Mouse (Mus musculus) embryonic facial prominence, embryonic 14.5 days (tissue): Measurements from ENCODE around the gene Wnk4. TPM values are rescaled to one million over a fixed set of nuclear protein-coding genes. Genes with fewer than 3 reads are reported as not detected.

Source experiments
- ATAC-seq: fragments of 200-750 bp; cut with Nextera tagmentation; 2 replicates; pipeline ENCODE4 v1.8.0; 2017; ENCODE audit warnings: low read depth, moderate number of reproducible peaks, moderate TSS enrichment
- DNase-seq: peaks from one replicate; pipeline ENCODE4 v3.0.0-alpha.2; 2015; ENCODE audit warnings: low spot score
- H3K27ac ChIP-seq: fragments of 300-500 bp; sonication (generic); replicated peaks from 2 replicates; pipeline ENCODE4 v1.5.1; 2014; ENCODE audit warnings: low read depth, mild to moderate bottlenecking, low read length, moderate library complexity
- H3K27me3 ChIP-seq: fragments of 300-500 bp; sonication (generic); replicated peaks from 2 replicates; pipeline ENCODE4 v1.6.1; 2014; ENCODE audit warnings: low read length; ENCODE audit not compliant: control insufficient read depth, insufficient read depth
- H3K36me3 ChIP-seq: fragments of 300-500 bp; sonication (generic); 2 replicates; pipeline ENCODE4 v1.6.1; 2014; ENCODE audit warnings: low read length, mixed read lengths; ENCODE audit not compliant: control insufficient read depth, insufficient read depth
- H3K4me1 ChIP-seq: fragments of 300-500 bp; sonication (generic); 2 replicates; pipeline ENCODE4 v1.6.1; 2014; ENCODE audit warnings: antibody characterized with exemption, low read length; ENCODE audit not compliant: control insufficient read depth, insufficient read depth
- H3K4me2 ChIP-seq: fragments of 300-500 bp; sonication (generic); 2 replicates; pipeline ENCODE4 v1.6.1; 2014; ENCODE audit warnings: low read depth, mild to moderate bottlenecking, low read length, moderate library complexity, mixed read lengths
- H3K4me3 ChIP-seq: fragments of 300-500 bp; sonication (generic); 2 replicates; pipeline ENCODE4 v1.5.1; 2014; ENCODE audit warnings: low read depth, mild to moderate bottlenecking, low read length
- H3K9ac ChIP-seq: fragments of 300-500 bp; sonication (generic); 2 replicates; pipeline ENCODE4 v1.6.1; 2014; ENCODE audit warnings: low read depth, mild to moderate bottlenecking, low read length, moderate library complexity, mixed read lengths
- H3K9me3 ChIP-seq: fragments of 300-500 bp; sonication (generic); 2 replicates; pipeline ENCODE4 v1.6.1; 2016; ENCODE audit warnings: low read length; ENCODE audit not compliant: control insufficient read depth
- WGBS: fragments of 180-500 bp; shearing (Covaris S2); extraction: QIAGEN DNeasy Blood & Tissue Kit; methylation state at CpG from one replicate; pipeline ENCODE4 v1.1.7; 2014; 5-methylcytosine and 5-hydroxymethylcytosine counted together
- polyA plus RNA-seq: library from polyadenylated mRNA; unstranded; fragments of >200 nt; fragmentation: Nextera tagmentation; extraction: Ambion mirVana; gene quantifications from 2 replicates; pipeline ENCODE4 v1.2.1, GENCODE M21; 2014

The Wnk4 gene
- polyA plus RNA-seq, 1 experiment from 2014 or later: 11.9 TPM

- H3K9me3 ChIP-seq: no peaks in the 10 kb centered on the region
- no peak overlapping the region for H3K27ac ChIP-seq
- no peak for ATAC-seq
- no peak overlapping the region for H3K4me3 ChIP-seq
- H3K4me2 ChIP-seq: no peak overlapping the region
- H3K36me3 ChIP-seq: peaks cover 50% of the 10 kb centered on the region
- no peaks in the 10 kb centered on the region for H3K27me3 ChIP-seq
- H3K9ac ChIP-seq: no peak overlapping the region
- WGBS: 87% methylated on average over 11 of the region's 11 CpGs
- H3K4me1 ChIP-seq: no peaks in the 10 kb centered on the region
- no peak for DNase-seq
Measured at GRCm38 (mm10) chr11:101326147-101326546, 65.8 kb downstream of the Wnk4 start.

Other genes with a start within 250 kb of the Wnk4 start
- gene Naglu, start 190.6 kb upstream of the Wnk4 start, polyA plus RNA-seq: 13.9 and 14.4 TPM in 2 replicates
- not detected in 2 replicates for gene Hsd17b1, start 182.2 kb upstream of the Wnk4 start, polyA plus RNA-seq
- gene Coasy, start 178.0 kb upstream of the Wnk4 start, polyA plus RNA-seq: 39.1 and 40.5 TPM in 2 replicates
- 45.8 and 55.2 TPM in 2 replicates for gene Mlx, start 173.3 kb upstream of the Wnk4 start, polyA plus RNA-seq
- 27.2 and 34.4 TPM in 2 replicates for gene Psmc3ip, start 165.1 kb upstream of the Wnk4 start, polyA plus RNA-seq
- gene Retreg3, start 140.7 kb upstream of the Wnk4 start, polyA plus RNA-seq: 10.4 and 12.1 TPM in 2 replicates
- gene Tubg1, start 140.6 kb upstream of the Wnk4 start, polyA plus RNA-seq: 55.7 and 60.2 TPM in 2 replicates
- 6.6 and 8.4 TPM in 2 replicates for gene Tubg2, start 104.7 kb upstream of the Wnk4 start, polyA plus RNA-seq
- gene Cntnap1, start 90.0 kb upstream of the Wnk4 start, polyA plus RNA-seq: 1.6 and 1.9 TPM in 2 replicates
- gene Plekhh3, start 89.2 kb upstream of the Wnk4 start, polyA plus RNA-seq: 17.7 and 20.9 TPM in 2 replicates
- 0.28 TPM in 1 of 2 replicates, not detected in the other for gene Ccr10, start 85.1 kb upstream of the Wnk4 start, polyA plus RNA-seq
- 14.8 and 15.5 TPM in 2 replicates for gene Ezh1, start 34.1 kb upstream of the Wnk4 start, polyA plus RNA-seq
- gene Ramp2, start 14.5 kb upstream of the Wnk4 start, polyA plus RNA-seq: 128 and 154 TPM in 2 replicates
- gene Vps25, start 6.9 kb upstream of the Wnk4 start, polyA plus RNA-seq: 111 and 116 TPM in 2 replicates
- 0.90 and 1.6 TPM in 2 replicates for gene Cntd1, start 18.4 kb downstream of the Wnk4 start, polyA plus RNA-seq
- gene Coa3, start 18.5 kb downstream of the Wnk4 start, polyA plus RNA-seq: 180 and 181 TPM in 2 replicates
- 134 and 139 TPM in 2 replicates for gene Becn1, start 41.7 kb downstream of the Wnk4 start, polyA plus RNA-seq
- gene Psme3, start 55.6 kb downstream of the Wnk4 start, polyA plus RNA-seq: 98.0 and 106 TPM in 2 replicates
- gene Aoc2, start 64.5 kb downstream of the Wnk4 start, polyA plus RNA-seq: 0.75 and 0.82 TPM in 2 replicates
- gene Aoc3, start 70.0 kb downstream of the Wnk4 start, polyA plus RNA-seq: 2.0 and 2.4 TPM in 2 replicates
- gene G6pc, start 107.0 kb downstream of the Wnk4 start, polyA plus RNA-seq: not detected in 2 replicates
- gene Aarsd1, start 157.0 kb downstream of the Wnk4 start, polyA plus RNA-seq: 43.4 and 59.3 TPM in 2 replicates
- gene Gm27029, start 164.2 kb downstream of the Wnk4 start, polyA plus RNA-seq: 13.4 and 16.0 TPM in 2 replicates
- 16.2 and 17.3 TPM in 2 replicates for gene Rundc1, start 164.5 kb downstream of the Wnk4 start, polyA plus RNA-seq
- gene Ptges3l, start 164.8 kb downstream of the Wnk4 start, polyA plus RNA-seq: 35.5 and 37.1 TPM in 2 replicates
- 376 and 406 TPM in 2 replicates for gene Rpl27, start 181.7 kb downstream of the Wnk4 start, polyA plus RNA-seq
- 14.1 and 14.3 TPM in 2 replicates for gene Ifi35, start 187.8 kb downstream of the Wnk4 start, polyA plus RNA-seq
- gene Rnd2, start 204.4 kb downstream of the Wnk4 start, polyA plus RNA-seq: 7.4 and 9.8 TPM in 2 replicates
- 50.4 and 51.0 TPM in 2 replicates for gene Vat1, start 205.7 kb downstream of the Wnk4 start, polyA plus RNA-seq